Mouse (Mus musculus) thymus, postnatal 0 days (tissue): ENCODE results near the gene Map1b. TPM values are rescaled to one million over a fixed set of nuclear protein-coding genes. Genes with fewer than 3 reads are reported as not detected.
A peak's percentile ranks its signal among the peaks of the same experiment; 100 is the strongest.

ENCODE experiments used
- DNase-seq: peaks from one replicate; pipeline ENCODE4 v3.0.0-alpha.2; 2015; ENCODE audit warnings: low spot score
- polyA plus RNA-seq: library from polyadenylated mRNA; unstranded; fragments of >200 nt; fragmentation: Nextera tagmentation; extraction: Ambion mirVana; gene quantifications from 2 replicates; pipeline ENCODE4 v1.2.1, GENCODE M21; 2015

The Map1b gene
- polyA plus RNA-seq, 1 experiment from 2014 or later = 5.8 TPM

GRCm38 (mm10) chr13:99411761-99412160, 104.6 kb downstream of the Map1b start:
- no peak for DNase-seq

DNA sequence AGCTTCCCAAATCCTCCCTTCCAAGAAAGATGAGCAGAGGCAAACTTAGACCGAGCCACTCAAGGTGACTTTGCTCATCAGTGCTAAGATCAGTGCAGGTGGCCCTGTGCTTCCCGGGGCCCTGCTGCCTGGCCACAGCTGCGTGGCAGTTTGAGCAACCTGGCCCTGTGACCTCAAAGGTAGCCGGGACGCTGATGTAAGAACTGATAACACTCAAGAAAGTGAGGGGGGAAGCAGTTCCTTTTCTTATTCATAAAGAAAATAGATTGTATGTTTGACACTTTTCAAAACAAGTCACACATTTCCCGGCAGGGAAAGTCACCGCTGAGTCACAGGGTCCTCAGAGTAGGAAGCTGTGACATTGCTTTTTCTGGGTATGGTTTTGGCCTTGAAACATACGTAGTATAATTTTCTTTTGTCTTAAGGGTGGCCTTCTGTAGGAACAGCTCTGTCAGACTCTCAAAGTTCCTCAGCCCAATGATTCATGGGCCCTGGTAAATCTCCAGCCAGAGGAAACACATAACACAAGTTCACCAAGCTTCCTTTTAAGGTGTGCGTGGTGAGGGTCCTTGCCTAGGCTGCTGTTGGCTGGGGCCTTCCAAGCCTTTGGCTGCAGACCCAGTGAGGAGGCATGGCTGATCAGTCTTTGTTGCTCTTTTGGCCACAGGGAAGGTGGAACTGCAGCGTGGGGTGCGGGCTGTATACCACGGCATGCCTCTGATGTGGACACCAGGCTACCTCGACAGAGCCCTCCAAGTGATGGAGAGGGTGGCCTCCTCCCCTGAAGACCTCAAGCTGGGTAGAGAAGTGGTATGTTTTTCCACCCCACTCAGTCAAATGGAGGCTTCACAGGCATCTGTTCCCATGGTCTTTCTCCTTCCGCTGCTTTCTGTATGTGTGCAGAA, 105.5 kb downstream of the Map1b start:
- peak; percentile 63 for DNase-seq

DNA sequence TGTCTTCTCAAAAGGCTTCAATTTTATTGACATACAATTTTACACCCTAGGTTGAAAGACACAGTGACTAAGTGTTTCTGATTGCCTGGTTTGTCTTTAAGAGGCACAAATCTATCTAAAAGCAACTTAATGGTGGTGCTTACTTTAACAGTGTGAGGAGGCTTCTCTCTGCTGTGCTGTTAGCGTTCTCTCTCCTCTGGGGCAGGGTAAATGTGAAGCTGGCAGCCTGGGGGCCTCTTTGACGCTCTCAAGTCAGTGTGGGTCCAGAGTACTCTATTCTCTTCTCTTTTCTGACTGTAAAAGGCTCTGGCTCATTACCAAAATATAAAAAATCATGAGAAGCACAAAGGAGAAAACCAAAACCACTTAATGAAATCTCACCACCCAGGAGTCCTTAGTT, 107.1 kb downstream of the Map1b start:
- DNase-seq = no peak

- no peak for DNase-seq
Observed at GRCm38 (mm10) chr13:99399373-99399772, 117.0 kb downstream of the Map1b start.

DNA sequence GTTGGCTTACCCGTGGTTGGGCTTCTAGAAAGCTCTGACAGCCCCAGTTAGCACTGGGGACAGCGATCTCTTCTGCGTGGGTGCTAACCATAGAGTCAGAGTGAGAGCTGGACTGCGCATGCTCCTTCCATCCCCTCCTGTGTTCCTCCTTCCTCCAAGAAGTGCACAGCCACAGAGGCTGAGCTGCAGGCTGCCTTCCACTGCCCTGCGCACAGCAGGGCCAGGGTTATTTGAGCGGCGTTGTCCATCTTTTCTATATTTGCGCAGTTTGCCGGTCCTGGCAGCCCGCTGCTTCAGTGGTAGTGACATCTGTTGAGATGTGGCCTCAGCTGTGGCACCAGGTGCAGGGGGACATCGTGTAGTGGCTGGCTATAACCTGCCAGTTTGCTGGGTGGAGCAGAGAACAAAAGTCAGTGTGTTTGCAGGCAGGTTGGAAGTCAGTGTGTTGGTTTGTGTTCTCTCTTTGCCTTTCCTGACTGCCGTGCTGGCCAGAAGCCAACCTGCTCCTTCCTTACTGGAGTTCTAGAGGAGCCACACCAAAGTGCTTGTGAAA, 118.1 kb downstream of the Map1b start:
- peak; percentile 44 for DNase-seq

DNA sequence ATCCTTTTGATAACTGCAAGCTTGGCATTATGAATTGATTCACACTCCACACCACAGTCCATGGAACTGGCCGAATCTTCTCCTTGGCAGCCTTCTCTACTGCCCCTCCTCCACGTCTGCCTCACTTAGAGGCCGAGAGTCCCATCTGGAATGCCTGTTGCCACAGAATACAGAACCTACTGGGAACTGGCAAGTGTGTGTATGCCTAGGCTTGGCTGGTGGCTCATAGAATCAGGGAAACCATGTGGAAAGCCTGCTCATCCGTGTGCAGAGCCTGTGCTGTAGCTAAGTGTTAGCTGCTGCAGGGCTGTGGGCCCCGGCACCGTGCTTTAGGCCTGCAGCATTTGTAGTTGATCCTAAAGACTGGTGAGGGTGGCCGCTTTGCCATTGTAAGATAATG, 119.1 kb downstream of the Map1b start:
- DNase-seq = no peak

DNA sequence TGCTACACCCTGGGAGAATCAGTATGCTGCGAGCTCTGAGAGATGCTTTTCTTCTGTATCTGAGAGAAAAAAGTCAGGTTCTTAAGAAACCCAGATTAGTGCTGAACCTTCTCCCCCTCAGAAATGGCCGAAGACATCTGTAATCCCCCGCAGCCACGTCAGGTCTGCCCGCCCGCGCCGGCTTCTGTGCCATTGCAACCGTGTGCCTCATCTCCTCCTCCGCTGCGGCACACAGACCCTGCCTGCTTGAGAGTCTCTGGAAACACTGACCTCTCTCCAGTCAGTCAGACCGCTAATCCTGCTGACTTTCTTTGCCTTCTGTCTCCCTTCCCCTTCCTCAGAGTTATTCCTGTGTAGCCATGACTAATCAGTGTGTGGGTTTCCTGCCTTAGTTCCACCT, 120.8 kb downstream of the Map1b start:
- DNase-seq = no peak

- no peak for DNase-seq
Observed at GRCm38 (mm10) chr13:99394694-99395093, 121.6 kb downstream of the Map1b start.

DNA sequence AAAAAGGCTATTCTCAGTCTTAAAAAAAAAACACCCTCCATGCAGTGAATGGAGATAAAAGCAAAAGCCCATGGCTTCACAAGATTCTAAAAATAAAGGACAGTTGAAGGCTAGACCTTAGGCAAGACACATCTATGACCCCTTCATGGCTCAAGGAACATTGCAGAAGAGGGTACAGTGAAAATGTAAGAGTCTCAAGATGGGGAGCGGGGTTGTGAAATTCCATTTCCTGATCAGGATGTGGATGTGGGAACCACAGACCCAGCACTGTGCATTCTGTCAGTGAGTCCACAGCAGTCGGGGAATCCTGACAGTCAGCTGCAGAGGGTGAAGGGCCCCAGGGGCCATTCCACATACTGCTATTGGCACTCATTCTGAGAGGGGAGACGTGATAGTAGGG, 123.2 kb downstream of the Map1b start:
- DNase-seq = no peak

- DNase-seq = no peak
Observed at GRCm38 (mm10) chr13:99391417-99391816, 124.9 kb downstream of the Map1b start.

DNA sequence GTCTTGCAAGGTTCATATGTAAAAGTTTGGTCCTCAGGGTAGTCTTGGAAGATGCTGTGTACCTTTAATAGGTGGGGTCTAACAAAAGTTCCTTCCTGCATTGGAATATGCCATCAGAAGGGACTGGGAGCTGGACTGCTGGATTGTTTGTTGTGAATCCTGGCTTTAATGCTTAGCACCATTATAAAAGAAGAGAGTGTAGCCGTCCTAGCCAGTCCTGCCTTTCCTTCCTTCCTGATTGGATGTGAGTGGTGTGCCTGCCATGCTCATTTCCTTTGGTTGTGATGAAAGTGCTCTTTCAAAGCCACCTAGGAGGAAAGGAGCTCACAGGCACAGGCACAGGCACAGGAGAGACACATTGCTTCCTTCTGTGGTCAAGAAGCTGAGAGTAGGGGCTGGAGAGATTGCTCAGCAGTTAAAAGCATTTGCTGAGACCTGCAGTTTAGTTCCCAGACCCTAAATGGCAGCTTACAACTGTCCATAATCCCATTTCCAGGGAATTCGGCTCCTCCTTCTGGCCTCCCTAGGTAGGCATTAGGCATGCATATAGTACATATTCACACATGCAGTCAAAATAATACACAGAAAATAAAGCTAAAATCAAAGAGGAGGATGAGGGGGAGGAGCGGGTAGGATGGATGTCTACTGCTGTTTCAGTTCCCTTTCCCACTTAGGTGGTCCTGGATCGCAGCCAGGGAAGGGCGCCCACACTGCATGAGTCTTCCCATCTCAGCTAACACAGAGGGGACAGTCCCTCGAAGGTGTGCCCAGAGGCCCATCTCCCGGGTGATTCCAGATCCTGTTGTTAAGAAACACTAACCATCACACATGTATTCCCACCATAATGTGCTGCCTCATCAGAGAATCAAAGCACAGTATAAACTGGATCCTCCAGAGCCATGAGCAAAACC, 128.2 kb downstream of the Map1b start:
- DNase-seq = no peak

- DNase-seq = no peak
Observed at GRCm38 (mm10) chr13:99386341-99386740, 130.0 kb downstream of the Map1b start.

- no peak for DNase-seq
Observed at GRCm38 (mm10) chr13:99385911-99386310, 130.4 kb downstream of the Map1b start.

DNA sequence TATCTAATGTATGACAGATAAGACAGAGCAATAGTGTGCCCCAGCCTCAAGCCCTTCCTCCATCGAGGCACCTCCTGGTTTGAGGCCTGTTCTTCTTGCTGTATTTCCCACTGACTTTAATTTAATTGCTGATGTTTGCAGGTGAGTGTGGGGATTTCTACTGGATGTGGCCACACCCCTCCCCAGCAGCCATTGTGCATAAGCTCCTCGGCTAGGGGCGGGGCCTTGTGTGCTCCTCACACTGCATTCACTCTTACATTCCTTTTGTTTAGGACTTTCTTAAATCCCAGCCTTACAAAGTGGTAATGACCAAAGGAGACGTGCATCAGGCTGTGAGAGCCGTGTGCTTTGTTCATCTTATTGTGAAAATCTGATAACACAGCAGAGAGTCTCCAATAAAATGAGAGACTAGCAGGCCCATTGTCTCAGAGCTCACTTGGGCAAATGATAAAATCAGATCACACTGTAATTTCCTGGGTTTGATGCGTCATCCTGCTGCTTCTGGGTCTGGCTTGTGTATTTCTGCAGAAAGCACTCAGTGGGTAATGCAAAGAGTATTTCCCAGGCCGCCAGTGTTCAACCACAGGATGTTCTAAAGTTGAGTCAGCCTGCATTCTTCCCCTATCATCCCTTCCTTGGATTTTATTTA, 131.7 kb downstream of the Map1b start:
- DNase-seq = no peak

DNA sequence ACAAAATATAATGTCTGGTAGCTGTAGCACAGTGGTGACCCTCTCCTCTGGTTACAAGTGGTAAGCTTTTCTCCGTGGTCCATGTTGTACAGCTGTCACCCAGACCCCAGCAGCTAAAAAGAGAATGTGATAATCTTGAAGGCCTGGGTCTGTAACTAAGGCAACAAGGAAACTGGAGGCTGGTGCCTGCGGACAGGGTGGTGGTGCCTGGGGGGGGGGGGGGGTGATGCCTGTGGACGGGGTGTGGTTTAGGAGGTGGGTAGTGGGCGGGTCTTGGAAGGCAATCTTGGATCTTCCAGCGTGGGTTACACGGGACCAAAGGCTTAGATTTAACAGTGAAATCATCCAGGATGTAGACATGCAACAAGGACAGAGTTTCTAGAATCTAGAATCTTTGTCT, 134.0 kb downstream of the Map1b start:
- DNase-seq = no peak

DNA sequence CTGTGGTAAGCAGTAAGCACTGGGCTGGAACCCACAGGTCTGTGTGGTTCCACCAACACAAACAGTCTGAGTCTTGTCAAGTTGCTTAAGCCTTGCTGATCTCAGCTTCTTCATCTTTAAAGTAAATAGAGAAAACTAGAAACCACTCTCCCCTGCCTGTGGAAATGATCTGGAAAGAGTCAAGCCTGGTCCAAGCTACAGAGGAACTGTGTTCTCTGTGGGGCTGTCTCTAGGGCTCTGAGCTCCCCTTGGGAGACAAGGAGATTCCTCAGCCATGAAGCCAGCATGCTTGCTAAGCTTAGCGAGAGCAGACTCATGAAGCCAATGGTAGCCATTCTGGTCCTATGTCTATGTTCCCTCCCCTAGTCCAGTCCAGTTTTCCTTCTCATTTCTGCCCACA, 138.1 kb downstream of the Map1b start:
- DNase-seq = no peak

DNA sequence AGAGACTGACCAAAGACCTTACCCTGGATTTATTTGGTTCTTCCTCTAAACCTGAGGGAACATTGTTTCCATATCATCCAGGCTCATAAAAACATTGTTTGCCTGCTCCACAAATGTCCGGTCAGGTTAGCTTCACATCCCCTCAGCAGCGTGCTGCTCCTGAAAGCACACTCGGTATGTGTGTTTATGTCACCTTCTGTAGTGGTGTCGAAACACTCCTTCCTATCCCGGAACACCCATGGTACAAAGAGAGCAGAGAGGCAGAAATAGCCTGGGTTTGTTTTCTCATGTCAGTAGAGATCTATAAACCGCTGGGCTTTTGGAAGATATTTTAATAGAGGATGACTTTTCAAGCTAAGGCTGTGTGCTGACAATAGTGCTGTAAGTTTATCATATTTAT, 139.3 kb downstream of the Map1b start:
- no peak for DNase-seq

GRCm38 (mm10) chr13:99375550-99375949, 140.8 kb downstream of the Map1b start:
- DNase-seq = peak; percentile 76

DNA sequence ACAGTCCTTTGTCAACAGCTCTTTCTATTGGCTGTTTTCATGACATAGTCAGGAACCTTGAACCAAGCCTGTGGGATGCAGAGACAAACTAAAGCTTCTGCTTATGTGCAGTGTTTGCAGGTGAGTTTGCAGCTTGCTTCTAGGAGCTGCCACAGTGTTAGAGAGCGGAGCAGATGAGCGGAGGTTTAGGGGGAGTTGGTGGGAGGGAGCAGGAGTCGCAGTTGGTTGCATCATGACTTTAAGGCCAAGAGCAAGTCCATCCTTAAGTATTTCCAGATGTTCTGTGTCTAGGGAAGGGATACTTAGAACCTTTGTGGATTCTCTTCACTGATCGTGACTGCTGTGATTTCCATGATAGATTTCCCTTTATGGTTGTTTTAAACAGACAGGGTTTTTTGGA, 142.1 kb downstream of the Map1b start:
- no peak for DNase-seq

DNA sequence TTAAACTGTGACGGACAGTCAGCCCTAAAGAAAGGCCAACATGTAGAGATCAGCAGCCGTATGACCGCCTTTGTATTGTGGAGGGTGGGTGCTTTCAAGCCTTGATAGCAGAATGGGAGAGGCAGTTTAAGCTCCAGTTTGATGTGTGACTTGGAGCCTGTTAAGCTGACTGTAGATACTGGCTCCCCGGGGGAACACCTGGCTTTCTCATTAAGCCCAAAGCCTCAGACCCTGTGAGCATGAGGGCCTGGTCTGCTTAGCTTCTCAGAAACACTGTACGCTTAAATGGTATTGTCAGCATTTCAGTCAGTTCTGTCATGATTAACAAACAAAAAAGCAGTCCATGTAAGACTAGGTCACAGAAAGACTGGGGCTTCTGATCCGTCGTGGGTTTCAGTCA, 142.7 kb downstream of the Map1b start:
- DNase-seq = no peak
